Mouse (Mus musculus): ENCODE data around the gene Zranb3. TPM values are rescaled to one million over a fixed set of nuclear protein-coding genes. Genes with fewer than 3 reads are reported as not detected.
"Not testable (repeated sequence)": the region's sequence is repeated elsewhere in the genome, so short reads cannot be mapped to it uniquely, and the experiment has no call there.

The Zranb3 gene
- polyA plus RNA-seq, 1 experiment from 2014 or later: 13.5 TPM

DNA sequence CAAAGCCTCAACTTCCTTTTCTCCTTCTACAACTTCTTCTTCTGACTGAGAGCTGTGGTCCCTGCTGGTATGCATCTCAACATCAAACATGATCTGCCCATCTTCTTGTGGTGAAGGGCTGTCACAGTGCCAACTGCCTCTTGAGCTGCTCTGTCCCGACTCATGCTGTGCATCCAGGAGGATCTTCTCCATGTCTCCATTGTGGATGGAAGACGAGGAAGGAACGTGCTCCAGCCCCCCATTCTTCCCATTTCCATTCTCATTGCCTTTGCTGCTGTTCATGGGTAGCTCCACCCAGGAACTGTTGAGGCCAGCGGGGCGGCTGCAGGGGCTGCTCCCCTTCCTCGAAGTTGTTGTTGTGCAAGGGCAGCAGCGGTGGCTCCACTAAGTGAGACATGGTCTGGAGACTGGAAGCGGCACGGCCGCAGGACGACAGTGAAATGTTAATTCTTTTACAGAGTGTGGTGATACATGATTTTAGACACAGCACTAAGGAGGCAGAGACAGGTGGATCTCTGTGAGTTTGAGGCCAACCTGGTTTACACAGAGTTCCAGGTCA, 96.7 kb downstream of the Zranb3 start:
- H3K4me2 ChIP-seq (replicated peaks); H3K4me3 ChIP-seq; H3K9me3 ChIP-seq; ATAC-seq (ENCODE audit: insufficient number of reproducible peaks, insufficient read depth, low FRiP score, low TSS enrichment); H3K27ac ChIP-seq; H3K36me3 ChIP-seq; H3K27me3 ChIP-seq; H3K9ac ChIP-seq; H3K4me1 ChIP-seq: not testable (repeated sequence)
- 92% methylated on average over 11 of the region's 11 CpGs for WGBS

DNA sequence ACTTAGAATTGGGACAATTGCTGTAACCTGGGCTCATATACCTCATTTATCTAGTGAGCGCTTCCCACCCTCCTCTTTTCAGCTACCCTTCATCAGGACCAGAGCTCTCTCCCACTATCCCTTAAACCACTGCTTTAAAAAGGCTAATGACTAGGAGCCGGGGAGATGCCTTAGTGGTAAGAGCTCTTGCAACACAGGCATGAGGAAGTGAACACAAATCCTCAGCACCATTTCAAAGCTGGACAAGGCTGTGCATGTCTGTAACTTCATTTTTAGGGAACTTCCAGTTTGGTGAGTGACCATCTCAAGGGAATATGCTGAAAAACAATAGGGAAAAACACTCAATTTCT, 98.5 kb downstream of the Zranb3 start:
- ATAC-seq (ENCODE audit: insufficient number of reproducible peaks, insufficient read depth, low FRiP score, low TSS enrichment): no peak
- no peaks in the 10 kb centered on the region for H3K4me1 ChIP-seq
- 89% methylated on average over 2 of the region's 2 CpGs for WGBS

DNA sequence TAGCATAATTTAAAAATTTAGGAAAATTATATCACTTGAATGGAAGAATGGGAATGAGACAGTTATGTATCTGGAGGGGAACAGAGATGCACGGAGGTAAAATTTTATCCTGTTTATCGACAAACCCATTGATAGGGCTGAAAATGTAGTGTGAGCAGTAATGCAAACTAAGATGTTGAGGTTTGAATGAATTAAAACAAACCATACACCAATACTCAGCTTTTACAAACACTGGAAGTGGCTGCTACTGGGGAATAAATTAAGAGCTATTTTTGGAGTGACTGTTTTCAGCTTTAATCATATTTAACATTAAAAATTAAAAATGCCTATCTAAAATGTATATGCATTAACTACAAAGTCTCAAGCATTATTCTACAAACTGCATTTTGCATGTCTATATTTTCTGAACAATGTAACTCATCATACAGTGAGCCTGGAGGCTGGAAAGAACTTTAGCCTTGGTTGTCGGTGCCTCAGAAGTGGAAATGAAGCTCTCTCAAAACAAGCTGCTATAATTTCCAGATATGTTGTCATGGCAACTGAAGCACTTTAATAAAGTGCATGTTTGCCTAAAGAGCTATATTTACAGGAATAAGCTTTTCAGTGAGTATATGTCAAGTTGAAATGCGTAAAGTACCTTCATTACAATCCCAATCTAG, 99.0 kb downstream of the Zranb3 start:
- no peak for ATAC-seq (ENCODE audit: insufficient number of reproducible peaks, insufficient read depth, low FRiP score, low TSS enrichment)
- no peaks in the 10 kb centered on the region for H3K9me3 ChIP-seq
- H3K4me3 ChIP-seq: no peak overlapping the region
- no peaks in the 10 kb centered on the region for H3K4me1 ChIP-seq
- H3K36me3 ChIP-seq: no peaks in the 10 kb centered on the region
- no peak overlapping the region for H3K9ac ChIP-seq
- H3K4me2 ChIP-seq (replicated peaks): no peak overlapping the region
- 81% methylated on average over 4 of the region's 4 CpGs for WGBS
- H3K27me3 ChIP-seq: no peaks in the 10 kb centered on the region
- no peak overlapping the region for H3K27ac ChIP-seq

More for the DNA sequence above, 98.5 kb downstream of the Zranb3 start:
- Histone ChIP-seq H3K4me2 (replicated peaks) (no peak overlapping the region), H3K36me3 (no peaks in the 10 kb centered on the region), H3K4me3 (no peak overlapping the region), H3K27me3 (no peaks in the 10 kb centered on the region), H3K9ac (no peak overlapping the region), H3K9me3 (no peaks in the 10 kb centered on the region), H3K27ac (no peak overlapping the region)

- Histone ChIP-seq H3K4me1 (no peaks in the 10 kb centered on the region), H3K4me3 (no peak overlapping the region), H3K9ac (no peak overlapping the region), H3K36me3 (no peaks in the 10 kb centered on the region), H3K9me3 (no peaks in the 10 kb centered on the region), H3K27me3 (no peaks in the 10 kb centered on the region), H3K27ac (no peak overlapping the region), H3K4me2 (replicated peaks) (no peak overlapping the region)
- 91% methylated on average over 2 of the region's 2 CpGs for WGBS
- no peak for ATAC-seq (ENCODE audit: insufficient number of reproducible peaks, insufficient read depth, low FRiP score, low TSS enrichment)
These were observed 100.7 kb downstream of the Zranb3 start for GRCm38 (mm10) chr1:128002159-128002558.

DNA sequence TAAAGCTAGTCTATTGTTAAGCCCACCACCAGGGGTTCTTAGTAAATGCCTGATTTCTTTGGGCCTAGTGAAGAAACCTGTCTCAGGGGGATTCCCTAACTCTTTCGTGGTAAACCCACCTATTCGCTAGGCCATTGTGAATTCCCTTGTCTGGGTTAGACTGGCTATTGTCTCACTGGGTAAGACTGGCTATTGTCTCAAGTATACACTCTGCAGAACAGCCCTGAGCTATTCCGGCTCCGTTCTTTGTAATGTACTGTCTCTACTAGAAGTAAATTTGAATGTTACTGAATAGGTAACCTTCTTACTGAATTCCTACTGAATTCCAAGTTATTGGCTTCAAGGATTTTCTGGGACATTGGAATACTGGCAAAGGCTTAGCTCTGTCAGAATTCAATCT, 101.9 kb downstream of the Zranb3 start:
- H3K4me2 ChIP-seq (replicated peaks); H3K4me3 ChIP-seq; H3K36me3 ChIP-seq; H3K4me1 ChIP-seq; H3K9ac ChIP-seq; H3K9me3 ChIP-seq; H3K27me3 ChIP-seq; H3K27ac ChIP-seq; ATAC-seq (ENCODE audit: insufficient number of reproducible peaks, insufficient read depth, low FRiP score, low TSS enrichment): not testable (repeated sequence)
- WGBS: 89% methylated on average over 4 of the region's 4 CpGs

GRCm38 (mm10) chr1:127993892-127994291, 109.0 kb downstream of the Zranb3 start:
- H3K4me3 ChIP-seq: no peak overlapping the region
- WGBS: 92% methylated on average over 4 of the region's 4 CpGs
- peaks cover 15% of the 10 kb centered on the region for H3K36me3 ChIP-seq
- no peak for ATAC-seq (ENCODE audit: insufficient number of reproducible peaks, insufficient read depth, low FRiP score, low TSS enrichment)
- no peaks in the 10 kb centered on the region for H3K27me3 ChIP-seq
- H3K4me1 ChIP-seq: no peaks in the 10 kb centered on the region
- H3K4me2 ChIP-seq (replicated peaks): no peak overlapping the region
- no peak overlapping the region for H3K9ac ChIP-seq
- H3K9me3 ChIP-seq: no peaks in the 10 kb centered on the region; the same call in 1 of the 2 replicates
- no peak overlapping the region for H3K27ac ChIP-seq

DNA sequence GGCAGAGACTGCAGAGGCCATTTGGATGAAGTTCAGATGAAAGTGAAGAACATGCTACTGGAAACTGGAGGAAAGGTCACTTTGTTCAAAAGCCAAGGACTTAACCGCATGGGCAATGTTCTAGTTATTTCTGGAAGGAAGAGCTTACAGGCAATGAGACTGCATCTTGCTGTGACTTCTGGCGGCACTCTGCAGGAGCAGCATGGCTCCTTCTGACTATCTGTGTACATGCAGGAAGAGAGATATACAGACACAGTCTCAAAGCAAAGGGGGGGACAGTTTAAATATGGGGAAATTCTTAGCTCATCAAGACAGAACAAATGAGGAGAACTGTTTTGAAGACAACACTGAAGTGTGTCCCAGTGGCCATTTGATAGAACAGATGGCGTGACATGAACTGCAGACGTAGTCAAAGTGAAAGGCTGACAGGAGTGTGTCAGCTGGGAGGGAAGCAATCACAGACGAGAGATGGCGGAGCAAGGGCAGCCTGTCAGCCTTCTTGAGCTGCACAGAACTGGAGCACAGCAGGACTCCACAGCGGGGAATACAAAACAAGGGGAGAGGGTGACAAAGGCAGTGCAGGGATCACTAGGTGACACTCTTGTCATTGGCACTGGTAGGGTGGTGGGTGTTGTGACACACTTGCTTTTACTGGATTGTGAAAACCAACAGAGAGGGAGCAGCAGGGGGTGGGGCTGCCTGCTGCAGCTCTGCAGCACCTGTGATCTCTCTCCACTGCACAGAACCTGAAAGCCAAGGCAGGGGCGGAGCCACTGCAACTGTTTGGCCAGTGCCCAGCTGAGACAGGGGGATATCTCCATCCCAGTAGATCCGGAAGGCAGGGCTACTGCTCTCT, 112.7 kb downstream of the Zranb3 start:
- H3K27ac ChIP-seq: no peak overlapping the region
- 63% methylated on average over 9 of the region's 9 CpGs for whole genome bisulfite sequencing
- H3K4me2 ChIP-seq (replicated peaks): no peak overlapping the region

DNA sequence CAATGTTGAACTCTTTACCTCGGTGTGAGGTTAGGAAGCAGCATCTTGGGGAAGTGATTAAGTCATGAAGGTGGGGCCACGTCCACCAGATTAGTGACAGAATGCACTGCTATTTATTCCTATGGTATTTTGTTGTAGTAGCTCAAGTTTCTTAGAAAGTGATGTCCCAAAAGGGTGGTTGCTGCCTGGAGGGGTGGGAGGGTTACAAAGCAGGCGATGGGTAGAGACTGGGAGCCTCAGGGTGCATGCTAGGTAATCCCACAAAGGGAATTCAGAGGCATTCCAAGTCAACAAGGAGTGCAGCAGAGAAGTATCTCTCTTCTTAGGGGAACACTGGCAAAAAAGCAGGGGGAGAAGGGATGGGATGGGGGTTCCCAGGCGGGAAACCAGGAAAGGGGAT, 113.5 kb downstream of the Zranb3 start:
- 0 out of 2 replicates have a peak, but pooled peaks cover 3% of the 10 kb centered on the region for H3K4me1 ChIP-seq
- H3K9ac ChIP-seq: no peak overlapping the region
- no peaks in the 10 kb centered on the region; the same call in 1 of the 2 replicates for H3K9me3 ChIP-seq
- no peak overlapping the region for H3K27ac ChIP-seq
- no peak overlapping the region for H3K4me2 ChIP-seq (replicated peaks)
- H3K27me3 ChIP-seq: no peaks in the 10 kb centered on the region
- H3K36me3 ChIP-seq: peaks cover 15% of the 10 kb centered on the region
- ATAC-seq (ENCODE audit: insufficient number of reproducible peaks, insufficient read depth, low FRiP score, low TSS enrichment): no peak
- 65% methylated on average over 4 of the region's 4 CpGs for WGBS
- H3K4me3 ChIP-seq: no peak overlapping the region

More for the DNA sequence above, 112.7 kb downstream of the Zranb3 start:
- peaks cover 15% of the 10 kb centered on the region for H3K36me3 ChIP-seq
- 0 out of 2 replicates have a peak, but pooled peaks cover 2% of the 10 kb centered on the region for H3K4me1 ChIP-seq
- H3K9ac ChIP-seq: no peak overlapping the region
- no peak for ATAC-seq (ENCODE audit: insufficient number of reproducible peaks, insufficient read depth, low FRiP score, low TSS enrichment)
- no peaks in the 10 kb centered on the region for H3K27me3 ChIP-seq
- no peak overlapping the region for H3K4me3 ChIP-seq
- no peaks in the 10 kb centered on the region; the same call in 1 of the 2 replicates for H3K9me3 ChIP-seq

DNA sequence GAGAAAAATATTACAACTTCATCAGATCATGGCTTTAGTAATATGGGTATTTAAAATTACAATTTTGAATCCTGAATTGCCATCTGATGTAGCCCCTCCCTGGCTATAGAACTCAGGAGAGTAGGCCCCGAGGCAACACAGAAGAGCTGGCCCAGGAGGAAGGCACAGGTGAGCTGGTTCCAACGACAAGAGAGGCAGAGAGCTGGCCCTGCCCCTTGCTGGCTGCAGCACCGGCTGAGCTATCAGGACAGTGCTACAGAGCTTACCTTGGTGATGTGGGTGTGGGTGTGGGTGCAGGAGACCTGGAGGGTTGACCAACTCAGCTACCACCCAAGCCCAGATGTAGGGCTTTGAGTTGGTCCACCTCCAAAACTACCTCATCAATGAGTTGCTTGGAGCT, 114.6 kb downstream of the Zranb3 start:
- no peak overlapping the region for H3K4me2 ChIP-seq (replicated peaks)
- ATAC-seq (ENCODE audit: insufficient number of reproducible peaks, insufficient read depth, low FRiP score, low TSS enrichment): no peak
- H3K36me3 ChIP-seq: peaks cover 12% of the 10 kb centered on the region
- H3K9me3 ChIP-seq: no peaks in the 10 kb centered on the region
- H3K9ac ChIP-seq: no peak overlapping the region
- no peak overlapping the region for H3K27ac ChIP-seq
- H3K4me3 ChIP-seq: no peak overlapping the region
- 80% methylated on average over 3 of the region's 3 CpGs for WGBS
- H3K27me3 ChIP-seq: no peaks in the 10 kb centered on the region
- 0 out of 2 replicates have a peak, but pooled peaks cover 3% of the 10 kb centered on the region for H3K4me1 ChIP-seq

DNA sequence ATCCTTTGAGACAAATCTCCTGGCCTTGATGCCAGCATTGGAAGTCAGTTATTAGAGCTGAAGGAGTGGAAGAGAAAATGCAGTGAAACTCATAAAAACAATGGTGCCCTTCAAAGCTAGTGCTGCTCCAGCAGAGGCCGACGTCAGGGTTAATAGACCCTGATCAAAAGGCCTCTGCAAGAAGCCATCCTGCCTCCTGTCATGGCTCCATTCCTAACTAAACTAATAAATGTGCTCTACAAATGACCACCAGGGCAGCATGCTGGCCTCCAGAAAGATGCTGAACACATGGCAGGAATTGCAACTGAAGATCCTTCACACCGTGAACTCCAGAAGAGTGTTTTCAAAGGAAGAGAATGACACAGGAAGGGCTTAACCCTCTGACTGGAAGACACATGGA, 117.5 kb downstream of the Zranb3 start:
- WGBS: 24% methylated on average over 3 of the region's 3 CpGs
- H3K9me3 ChIP-seq: no peaks in the 10 kb centered on the region
- H3K9ac ChIP-seq: no peak overlapping the region
- no peak overlapping the region for H3K4me3 ChIP-seq
- H3K27me3 ChIP-seq: no peaks in the 10 kb centered on the region
- H3K36me3 ChIP-seq: peaks cover 3% of the 10 kb centered on the region; the same call in 1 of the 2 replicates
- ATAC-seq (ENCODE audit: insufficient number of reproducible peaks, insufficient read depth, low FRiP score, low TSS enrichment): no peak
- 0 out of 2 replicates have a peak, but pooled peaks cover 3% of the 10 kb centered on the region for H3K4me1 ChIP-seq
- no peak overlapping the region for H3K27ac ChIP-seq
- no peak overlapping the region for H3K4me2 ChIP-seq (replicated peaks)

- no peak overlapping the region for H3K9ac ChIP-seq
- no peaks in the 10 kb centered on the region for H3K27me3 ChIP-seq
- no peaks in the 10 kb centered on the region for H3K9me3 ChIP-seq
- no peak for ATAC-seq (ENCODE audit: insufficient number of reproducible peaks, insufficient read depth, low FRiP score, low TSS enrichment)
- H3K4me1 ChIP-seq: 0 out of 2 replicates have a peak, but pooled peaks cover 3% of the 10 kb centered on the region
- no peak overlapping the region for H3K27ac ChIP-seq
- H3K36me3 ChIP-seq: no peaks in the 10 kb centered on the region
- H3K4me2 ChIP-seq (replicated peaks): no peak overlapping the region
- H3K4me3 ChIP-seq: no peak overlapping the region
- 90% methylated on average over 5 of the region's 5 CpGs for WGBS
These were observed 119.4 kb downstream of the Zranb3 start for GRCm38 (mm10) chr1:127983274-127983993.

All from embryonic facial prominence, embryonic 12.5 days (tissue).